Mouse (Mus musculus) heart, adult 8-10 months (tissue): ENCODE results near the gene Tfec. TPM values are rescaled to one million over a fixed set of nuclear protein-coding genes. Genes with fewer than 3 reads are reported as not detected.

ENCODE experiments used
- DNase-seq: peaks from one replicate; pipeline ENCODE4 v3.0.0; 2022; ENCODE audit warnings: low spot score
- total RNA-seq, 4 experiments: library from RNA; stranded (reverse); gene quantifications; 2 replicates each; pipeline ENCODE4 v1.2.4; 2022

Gene Tfec
- total RNA-seq, 4 experiments from 2014 or later: 0.16 to 0.22 (median 0.19) TPM

DNA sequence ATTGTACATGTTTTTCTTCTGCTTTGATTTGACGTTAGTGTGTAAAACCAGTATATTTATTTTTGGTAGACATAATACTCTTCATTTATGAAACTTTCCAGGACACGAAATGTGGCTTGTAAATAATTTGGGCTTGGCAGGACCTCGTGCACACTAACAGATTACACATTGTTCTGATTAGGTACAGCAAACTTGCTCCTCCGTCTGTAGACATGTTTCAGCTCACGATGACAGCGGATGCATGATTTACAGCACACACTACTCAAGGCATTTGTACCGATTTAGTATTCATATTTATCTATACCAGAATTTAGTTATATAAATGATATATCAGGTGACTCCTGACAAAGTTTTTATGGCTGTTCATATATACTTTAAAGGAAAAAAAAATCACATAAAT is 104.2 kb downstream of the Tfec start:
- DNase-seq: no peak

DNA sequence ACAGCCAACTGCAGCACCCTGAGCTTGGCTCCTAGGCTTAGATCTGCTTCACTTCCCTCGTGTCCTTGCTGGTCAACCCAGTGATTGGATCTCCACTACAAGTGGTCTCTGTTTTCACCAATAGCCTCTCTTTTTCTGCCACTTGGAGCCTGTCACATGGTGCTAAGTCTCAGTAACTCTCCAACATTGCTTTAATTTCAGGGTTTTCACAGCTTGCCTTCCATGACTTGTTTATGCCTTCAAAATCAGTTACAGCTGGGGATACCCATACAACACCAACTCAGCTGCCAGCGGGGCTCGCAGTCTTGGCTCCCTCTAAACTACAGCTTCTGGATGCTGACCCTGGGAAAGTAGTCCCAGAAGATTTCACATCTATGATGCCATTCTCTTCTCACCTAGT is 113.1 kb downstream of the Tfec start:
- no peak for DNase-seq

Other genes with a start within 250 kb of the Tfec start
- 1 to 10 TPM; 2.2 to 3.0 (median 2.6) TPM for gene Tes, start 166.7 kb upstream of the Tfec start, total RNA-seq